Mouse (Mus musculus): ENCODE measurements at regions not wholly inside any gene's neighbourhood (a gene's known extent, or its start where the extent isn't known, plus 50 kb on each side); places are given as distances from the start of the nearest gene placed in this dataset.

- DNase-seq (ENCODE audit: low read depth), result no peak
Measured at GRCm38 (mm10) chr3:149993199-149993598, 1002.8 kb upstream of the Adgrl2 start.

- no peak for DNase-seq (ENCODE audit: low read depth)
Measured at GRCm38 (mm10) chr3:149987801-149988200, 997.4 kb upstream of the Adgrl2 start.

- no peak for DNase-seq (ENCODE audit: low read depth)
Measured at GRCm38 (mm10) chr3:149956993-149957392, 966.6 kb upstream of the Adgrl2 start.

- DNase-seq (ENCODE audit: low read depth), result no peak
Measured at GRCm38 (mm10) chr3:149936197-149936596, 945.8 kb upstream of the Adgrl2 start.

- no peak for DNase-seq (ENCODE audit: low read depth)
Measured at GRCm38 (mm10) chr3:149934832-149935231, 944.5 kb upstream of the Adgrl2 start.

GRCm38 (mm10) chr3:149928456-149929360 lies 938.4 kb upstream of the Adgrl2 start:
- DNase-seq (ENCODE audit: low read depth), result no peak

GRCm38 (mm10) chr3:149920206-149920605 lies 929.9 kb upstream of the Adgrl2 start:
- no peak for DNase-seq (ENCODE audit: low read depth)

GRCm38 (mm10) chr3:149918201-149918600 lies 927.8 kb upstream of the Adgrl2 start:
- no peak for DNase-seq (ENCODE audit: low read depth)

- DNase-seq (ENCODE audit: low read depth), result no peak
Measured at GRCm38 (mm10) chr3:149910721-149911120, 920.4 kb upstream of the Adgrl2 start.

GRCm38 (mm10) chr3:149901783-149902182 lies 911.4 kb upstream of the Adgrl2 start:
- DNase-seq (ENCODE audit: low read depth), result no peak

- DNase-seq (ENCODE audit: low read depth), result no peak
Measured at GRCm38 (mm10) chr3:149876553-149876952, 886.2 kb upstream of the Adgrl2 start.

GRCm38 (mm10) chr3:149865945-149866344 lies 875.6 kb upstream of the Adgrl2 start:
- no peak for DNase-seq (ENCODE audit: low read depth)

GRCm38 (mm10) chr3:149846941-149847539 lies 856.7 kb upstream of the Adgrl2 start:
- no peak for DNase-seq (ENCODE audit: low read depth)

- no peak for DNase-seq (ENCODE audit: low read depth)
Measured at GRCm38 (mm10) chr3:149845826-149846486, 855.6 kb upstream of the Adgrl2 start.

- DNase-seq (ENCODE audit: low read depth), result no peak
Measured at GRCm38 (mm10) chr3:149845083-149845825, 854.9 kb upstream of the Adgrl2 start.

- DNase-seq (ENCODE audit: low read depth), result no peak
Measured at GRCm38 (mm10) chr3:149837921-149838320, 847.6 kb upstream of the Adgrl2 start.

GRCm38 (mm10) chr3:149836467-149837233 lies 846.3 kb upstream of the Adgrl2 start:
- DNase-seq (ENCODE audit: low read depth), result no peak

GRCm38 (mm10) chr3:149827181-149827580 lies 836.8 kb upstream of the Adgrl2 start:
- no peak for DNase-seq (ENCODE audit: low read depth)

GRCm38 (mm10) chr3:149826757-149827156 lies 836.4 kb upstream of the Adgrl2 start:
- no peak for DNase-seq (ENCODE audit: low read depth)

- no peak for DNase-seq (ENCODE audit: low read depth)
Measured at GRCm38 (mm10) chr3:149820670-149821069, 830.3 kb upstream of the Adgrl2 start.

- no peak for DNase-seq (ENCODE audit: low read depth)
Measured at GRCm38 (mm10) chr3:149819863-149820262, 829.5 kb upstream of the Adgrl2 start.

Data from gonadal fat pad, adult 2 months (tissue).